Mouse (Mus musculus): ENCODE results near the gene Sohlh2. TPM values are rescaled to one million over a fixed set of nuclear protein-coding genes. Genes with fewer than 3 reads are reported as not detected.

Sohlh2 gene
- not detected in 2 replicates for polyA plus RNA-seq (2014; fragmentation: Nextera tagmentation; extraction: Ambion mirVana)

GRCm38 (mm10) chr3:55181766-55182165, at the start of gene Sohlh2:
Gene Sohlh2 (plus strand): TSS chr3:55182028.
- Histone ChIP-seq H3K4me3 (ENCODE audit: low read depth, low read length) (no peak within 1 kb of the TSS), H3K27ac (ENCODE audit: low read depth, low read length) (no peak within 1 kb of the TSS), H3K9ac (ENCODE audit: low read depth, low read length) (no peak within 1 kb of the TSS), H3K9me3 (replicated peaks; ENCODE audit: control insufficient read depth, low read length) (no peaks in the 10 kb centered on the region), H3K36me3 (ENCODE audit: control insufficient read depth, insufficient read depth, low read length) (no peaks in the 10 kb centered on the region), H3K4me1 (ENCODE audit: control insufficient read depth, insufficient read depth, low read length) (no peaks in the 10 kb centered on the region), H3K4me2 (no peak within 1 kb of the TSS), H3K27me3 (ENCODE audit: control insufficient read depth, insufficient read depth, low read length) (no peaks in the 10 kb centered on the region)
- 91% methylated on average over 22 of the region's 22 CpGs for WGBS (ENCODE audit: insufficient replicate concordance)
- peak; percentile 46; the same call in 1 of the 2 replicates for ATAC-seq (replicated peaks; ENCODE audit: insufficient number of reproducible peaks, low FRiP score, low TSS enrichment)

DNA sequence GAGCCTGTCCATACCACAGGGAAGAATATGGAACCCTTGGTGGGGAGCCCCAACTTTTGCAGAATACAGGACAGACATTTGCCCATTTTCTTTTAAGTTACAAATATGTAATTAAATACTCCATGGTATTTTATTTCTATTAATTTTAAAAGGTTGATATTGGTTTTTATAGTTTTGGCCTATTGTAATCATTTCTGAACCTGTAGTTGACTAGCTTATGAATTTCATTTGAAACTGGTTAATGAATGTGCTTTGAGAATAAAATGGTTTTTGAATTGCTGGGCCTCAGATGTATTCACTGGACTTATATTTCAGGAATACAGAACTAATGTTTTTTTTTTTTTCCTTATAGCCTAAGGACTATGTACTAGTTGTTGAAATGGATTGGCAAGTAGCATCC, 44.8 kb upstream of the Sohlh2 start, which contains the start of gene Ccdc169:
TSS of gene Ccdc169 (plus strand) at position 301 of the 400 bp plus-strand sequence.
- Histone ChIP-seq H3K36me3 (ENCODE audit: control insufficient read depth, insufficient read depth, low read length) (peaks cover 13% of the 10 kb centered on the region; the same call in 1 of the 2 replicates), H3K4me3 (ENCODE audit: low read depth, low read length) (no peak within 1 kb of the TSS)
- no peak for ATAC-seq (replicated peaks; ENCODE audit: insufficient number of reproducible peaks, low FRiP score, low TSS enrichment)

GRCm38 (mm10) chr3:55139837-55140236, 42.0 kb upstream of the Sohlh2 start:
- Histone ChIP-seq H3K4me1 (ENCODE audit: control insufficient read depth, insufficient read depth, low read length) (no peaks in the 10 kb centered on the region), H3K4me3 (ENCODE audit: low read depth, low read length) (no peak overlapping the region), H3K9me3 (replicated peaks; ENCODE audit: control insufficient read depth, low read length) (no peaks in the 10 kb centered on the region), H3K9ac (ENCODE audit: low read depth, low read length) (no peak overlapping the region), H3K36me3 (ENCODE audit: control insufficient read depth, insufficient read depth, low read length) (peaks cover 4% of the 10 kb centered on the region; the same call in 1 of the 2 replicates), H3K27ac (ENCODE audit: low read depth, low read length) (no peak overlapping the region), H3K27me3 (ENCODE audit: control insufficient read depth, insufficient read depth, low read length) (no peaks in the 10 kb centered on the region), H3K4me2 (no peak overlapping the region)
- ATAC-seq (replicated peaks; ENCODE audit: insufficient number of reproducible peaks, low FRiP score, low TSS enrichment) = no peak
- 88% methylated on average over 12 of the region's 12 CpGs for WGBS (ENCODE audit: insufficient replicate concordance)

More for the DNA sequence above, 44.8 kb upstream of the Sohlh2 start, which contains the start of gene Ccdc169:
- H3K4me2 ChIP-seq = no peak within 1 kb of the TSS
- no peak within 1 kb of the TSS for H3K9ac ChIP-seq (ENCODE audit: low read depth, low read length)
- no peaks in the 10 kb centered on the region for H3K4me1 ChIP-seq (ENCODE audit: control insufficient read depth, insufficient read depth, low read length)
- no peaks in the 10 kb centered on the region for H3K9me3 ChIP-seq (replicated peaks; ENCODE audit: control insufficient read depth, low read length)
- no peaks in the 10 kb centered on the region for H3K27me3 ChIP-seq (ENCODE audit: control insufficient read depth, insufficient read depth, low read length)
- no peak within 1 kb of the TSS for H3K27ac ChIP-seq (ENCODE audit: low read depth, low read length)

GRCm38 (mm10) chr3:55141401-55141800, 40.4 kb upstream of the Sohlh2 start:
- H3K9me3 ChIP-seq (replicated peaks; ENCODE audit: control insufficient read depth, low read length) = no peaks in the 10 kb centered on the region
- H3K36me3 ChIP-seq (ENCODE audit: control insufficient read depth, insufficient read depth, low read length) = peaks cover 2% of the 10 kb centered on the region; the same call in 1 of the 2 replicates
- 85% methylated on average over 2 of the region's 2 CpGs for WGBS (ENCODE audit: insufficient replicate concordance)
- H3K4me1 ChIP-seq (ENCODE audit: control insufficient read depth, insufficient read depth, low read length) = no peaks in the 10 kb centered on the region
- H3K27me3 ChIP-seq (ENCODE audit: control insufficient read depth, insufficient read depth, low read length) = no peaks in the 10 kb centered on the region
- H3K4me2 ChIP-seq = no peak overlapping the region
- no peak overlapping the region for H3K27ac ChIP-seq (ENCODE audit: low read depth, low read length)
- H3K4me3 ChIP-seq (ENCODE audit: low read depth, low read length) = no peak overlapping the region
- no peak for ATAC-seq (replicated peaks; ENCODE audit: insufficient number of reproducible peaks, low FRiP score, low TSS enrichment)
- H3K9ac ChIP-seq (ENCODE audit: low read depth, low read length) = no peak overlapping the region

DNA sequence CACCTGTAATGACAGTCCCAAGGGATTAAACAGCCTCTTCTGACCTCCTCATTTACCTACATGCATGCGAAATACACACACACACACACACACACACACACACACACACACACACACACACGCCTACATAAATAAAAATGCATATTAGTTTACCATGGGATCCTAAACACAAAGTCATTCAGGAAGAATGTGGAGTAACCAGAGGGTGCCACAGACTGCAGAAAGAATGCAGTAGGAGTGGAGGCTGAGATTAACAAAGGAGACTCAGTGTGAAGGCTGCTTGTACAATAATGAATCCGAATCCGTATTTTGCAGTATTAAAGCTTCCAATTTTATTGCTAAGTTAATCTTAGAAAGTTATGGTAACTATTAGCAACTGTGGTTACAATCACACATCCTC, 36.9 kb upstream of the Sohlh2 start:
- Histone ChIP-seq H3K9ac (ENCODE audit: low read depth, low read length) (no peak overlapping the region), H3K4me2 (no peak overlapping the region), H3K36me3 (ENCODE audit: control insufficient read depth, insufficient read depth, low read length) (no peaks in the 10 kb centered on the region), H3K9me3 (replicated peaks; ENCODE audit: control insufficient read depth, low read length) (no peaks in the 10 kb centered on the region), H3K4me1 (ENCODE audit: control insufficient read depth, insufficient read depth, low read length) (no peaks in the 10 kb centered on the region), H3K27ac (ENCODE audit: low read depth, low read length) (no peak overlapping the region), H3K4me3 (ENCODE audit: low read depth, low read length) (no peak overlapping the region), H3K27me3 (ENCODE audit: control insufficient read depth, insufficient read depth, low read length) (no peaks in the 10 kb centered on the region)
- 82% methylated on average over 4 of the region's 4 CpGs for WGBS (ENCODE audit: insufficient replicate concordance)
- ATAC-seq (replicated peaks; ENCODE audit: insufficient number of reproducible peaks, low FRiP score, low TSS enrichment) = no peak

DNA sequence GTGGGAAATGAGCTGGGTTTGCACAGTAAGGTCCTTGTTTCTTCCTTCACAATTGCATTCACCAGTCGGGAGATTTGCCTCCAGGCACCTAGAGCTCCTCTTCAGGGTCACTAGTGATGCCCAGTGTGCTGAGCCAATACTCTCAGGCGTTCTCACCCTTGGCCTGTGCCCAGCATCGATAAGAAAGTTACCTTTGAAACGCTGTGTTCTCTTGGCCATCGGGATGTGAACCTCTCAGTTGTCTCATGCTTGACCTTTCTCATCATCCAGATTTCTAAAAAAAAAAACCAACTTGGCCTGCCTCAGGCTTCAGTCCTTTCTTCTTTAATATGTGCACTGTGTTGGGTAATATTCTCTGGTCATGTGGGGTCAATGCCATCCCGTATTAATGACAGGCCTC, 35.4 kb upstream of the Sohlh2 start:
- no peak overlapping the region for H3K4me2 ChIP-seq
- no peaks in the 10 kb centered on the region for H3K36me3 ChIP-seq (ENCODE audit: control insufficient read depth, insufficient read depth, low read length)
- no peak overlapping the region for H3K4me3 ChIP-seq (ENCODE audit: low read depth, low read length)
- 74% methylated on average over 6 of the region's 6 CpGs for WGBS (ENCODE audit: insufficient replicate concordance)
- H3K9ac ChIP-seq (ENCODE audit: low read depth, low read length) = no peak overlapping the region
- no peak overlapping the region for H3K27ac ChIP-seq (ENCODE audit: low read depth, low read length)
- no peaks in the 10 kb centered on the region for H3K27me3 ChIP-seq (ENCODE audit: control insufficient read depth, insufficient read depth, low read length)
- no peaks in the 10 kb centered on the region for H3K9me3 ChIP-seq (replicated peaks; ENCODE audit: control insufficient read depth, low read length)
- no peak for ATAC-seq (replicated peaks; ENCODE audit: insufficient number of reproducible peaks, low FRiP score, low TSS enrichment)
- no peaks in the 10 kb centered on the region for H3K4me1 ChIP-seq (ENCODE audit: control insufficient read depth, insufficient read depth, low read length)

DNA sequence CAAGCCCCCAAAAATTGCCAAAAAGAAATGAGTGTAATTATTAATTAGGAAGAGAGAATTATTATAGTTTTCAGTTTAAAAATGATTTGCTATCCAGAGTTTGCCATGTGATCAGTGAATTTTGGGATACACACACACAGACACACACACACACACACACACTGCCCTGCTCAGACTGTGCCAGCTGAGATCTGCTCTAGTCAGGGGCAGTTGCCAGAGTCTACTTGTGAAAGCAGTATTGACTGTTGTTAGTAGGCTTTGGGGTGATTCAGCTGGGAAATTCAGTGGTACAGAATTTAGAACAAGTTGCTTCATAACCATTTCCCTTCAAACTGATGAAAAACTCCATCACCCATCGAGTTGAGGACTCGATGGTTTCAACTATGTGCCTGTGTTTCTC, 34.7 kb upstream of the Sohlh2 start:
- 74% methylated on average over 2 of the region's 2 CpGs for WGBS (ENCODE audit: insufficient replicate concordance)
- Histone ChIP-seq H3K36me3 (ENCODE audit: control insufficient read depth, insufficient read depth, low read length) (no peaks in the 10 kb centered on the region), H3K4me2 (no peak overlapping the region), H3K4me1 (ENCODE audit: control insufficient read depth, insufficient read depth, low read length) (no peaks in the 10 kb centered on the region), H3K4me3 (ENCODE audit: low read depth, low read length) (no peak overlapping the region), H3K27me3 (ENCODE audit: control insufficient read depth, insufficient read depth, low read length) (no peaks in the 10 kb centered on the region), H3K9ac (ENCODE audit: low read depth, low read length) (no peak overlapping the region), H3K27ac (ENCODE audit: low read depth, low read length) (no peak overlapping the region), H3K9me3 (replicated peaks; ENCODE audit: control insufficient read depth, low read length) (no peaks in the 10 kb centered on the region)
- no peak for ATAC-seq (replicated peaks; ENCODE audit: insufficient number of reproducible peaks, low FRiP score, low TSS enrichment)

DNA sequence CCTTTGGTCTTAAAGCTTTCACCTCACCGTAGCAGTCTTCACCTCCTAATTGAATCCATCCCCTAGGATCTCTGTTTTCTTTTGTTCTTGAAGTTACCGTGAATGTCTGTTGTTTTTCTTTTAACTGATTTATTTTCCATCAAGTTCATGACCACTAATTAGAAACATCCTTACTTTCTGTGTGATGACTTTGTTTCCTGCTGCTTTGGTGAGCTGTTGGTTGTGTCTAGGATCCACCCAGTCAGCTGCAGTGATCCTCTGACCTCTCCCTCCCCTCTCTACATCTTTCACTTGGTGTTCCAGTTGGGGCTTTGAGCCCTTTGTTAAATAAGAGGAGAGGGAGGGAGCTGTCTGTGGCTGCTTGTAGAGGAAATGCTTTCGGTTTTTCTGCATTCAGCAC, 33.7 kb upstream of the Sohlh2 start:
- ATAC-seq (replicated peaks; ENCODE audit: insufficient number of reproducible peaks, low FRiP score, low TSS enrichment) = no peak
- H3K36me3 ChIP-seq (ENCODE audit: control insufficient read depth, insufficient read depth, low read length) = no peaks in the 10 kb centered on the region
- H3K9me3 ChIP-seq (replicated peaks; ENCODE audit: control insufficient read depth, low read length) = no peaks in the 10 kb centered on the region
- no peak overlapping the region for H3K27ac ChIP-seq (ENCODE audit: low read depth, low read length)
- no peaks in the 10 kb centered on the region for H3K4me1 ChIP-seq (ENCODE audit: control insufficient read depth, insufficient read depth, low read length)
- no peaks in the 10 kb centered on the region for H3K27me3 ChIP-seq (ENCODE audit: control insufficient read depth, insufficient read depth, low read length)
- no peak overlapping the region for H3K4me3 ChIP-seq (ENCODE audit: low read depth, low read length)
- H3K9ac ChIP-seq (ENCODE audit: low read depth, low read length) = no peak overlapping the region
- WGBS (ENCODE audit: insufficient replicate concordance) = 39% methylated on average over 3 of the region's 3 CpGs
- H3K4me2 ChIP-seq = no peak overlapping the region

- H3K27me3 ChIP-seq (ENCODE audit: control insufficient read depth, insufficient read depth, low read length) = no peaks in the 10 kb centered on the region
- no peak overlapping the region for H3K27ac ChIP-seq (ENCODE audit: low read depth, low read length)
- no peak for ATAC-seq (replicated peaks; ENCODE audit: insufficient number of reproducible peaks, low FRiP score, low TSS enrichment)
- 39% methylated on average over 7 of the region's 7 CpGs for WGBS (ENCODE audit: insufficient replicate concordance)
- no peaks in the 10 kb centered on the region for H3K4me1 ChIP-seq (ENCODE audit: control insufficient read depth, insufficient read depth, low read length)
- H3K9ac ChIP-seq (ENCODE audit: low read depth, low read length) = no peak overlapping the region
- H3K4me2 ChIP-seq = no peak overlapping the region
- no peaks in the 10 kb centered on the region for H3K36me3 ChIP-seq (ENCODE audit: control insufficient read depth, insufficient read depth, low read length)
- H3K4me3 ChIP-seq (ENCODE audit: low read depth, low read length) = no peak overlapping the region
- H3K9me3 ChIP-seq (replicated peaks; ENCODE audit: control insufficient read depth, low read length) = no peaks in the 10 kb centered on the region
These were observed 30.0 kb upstream of the Sohlh2 start for GRCm38 (mm10) chr3:55151656-55152433.
